Mouse (Mus musculus) limb, embryonic 10.5 days (tissue): ENCODE results near the gene Tdg. TPM values are rescaled to one million over a fixed set of nuclear protein-coding genes. Genes with fewer than 3 reads are reported as not detected.

Source experiments
- polyA plus RNA-seq: library from polyadenylated mRNA; unstranded; fragments of >200 nt; fragmentation: Nextera tagmentation; extraction: Ambion mirVana; gene quantifications from 2 replicates; pipeline ENCODE4 v1.2.1, GENCODE M21; 2016

Tdg gene
- polyA plus RNA-seq, 1 experiment from 2014 or later: 264 TPM

Other genes with a start within 250 kb of the Tdg start
- gene Gm1553, start 137.2 kb upstream of the Tdg start, polyA plus RNA-seq: not detected in 2 replicates
- 42.3 and 45.2 TPM in 2 replicates for gene 1190007I07Rik, start 6.6 kb upstream of the Tdg start, polyA plus RNA-seq
- 2.9 and 4.4 TPM in 2 replicates for gene Glt8d2, start 60.8 kb downstream of the Tdg start, polyA plus RNA-seq
- gene Hcfc2, start 66.3 kb downstream of the Tdg start, polyA plus RNA-seq: 18.1 and 27.4 TPM in 2 replicates
- 56.8 and 64.1 TPM in 2 replicates for gene Nfyb, start 134.3 kb downstream of the Tdg start, polyA plus RNA-seq
- 168 and 183 TPM in 2 replicates for gene Txnrd1, start 204.1 kb downstream of the Tdg start, polyA plus RNA-seq
- 0.56 and 0.63 TPM in 2 replicates for gene Eid3, start 236.8 kb downstream of the Tdg start, polyA plus RNA-seq